Mouse (Mus musculus) heart, embryonic 16.5 days (tissue): Measurements from ENCODE around the gene Pdzph1. TPM values are rescaled to one million over a fixed set of nuclear protein-coding genes. Genes with fewer than 3 reads are reported as not detected.

ENCODE experiments used
- ATAC-seq: fragments of 200-750 bp; cut with Nextera tagmentation; replicated peaks from 2 replicates; pipeline ENCODE4 v1.8.0; 2017; ENCODE audit warnings: moderate number of reproducible peaks; ENCODE audit not compliant: insufficient read depth, low FRiP score; ENCODE audit errors: extremely low read depth
- H3K27ac ChIP-seq: fragments of 300-500 bp; sonication (generic); 2 replicates; pipeline ENCODE4 v1.5.1; 2014; ENCODE audit warnings: mild to moderate bottlenecking, low read length, control low read depth, moderate library complexity
- H3K27me3 ChIP-seq: fragments of 300-500 bp; sonication (generic); 2 replicates; pipeline ENCODE4 v1.6.1; 2014; ENCODE audit warnings: low read length, mixed read lengths; ENCODE audit not compliant: control insufficient read depth, insufficient read depth
- H3K36me3 ChIP-seq: fragments of 300-500 bp; sonication (generic); 2 replicates; pipeline ENCODE4 v1.6.1; 2014; ENCODE audit not compliant: control insufficient read depth, insufficient read depth
- H3K4me1 ChIP-seq: fragments of 300-500 bp; sonication (generic); 2 replicates; pipeline ENCODE4 v1.6.1; 2014; ENCODE audit warnings: low read length, mixed read lengths; ENCODE audit not compliant: control insufficient read depth, insufficient read depth
- H3K4me2 ChIP-seq: fragments of 300-500 bp; sonication (generic); 2 replicates; pipeline ENCODE4 v1.6.1; 2014; ENCODE audit warnings: low read depth, mild to moderate bottlenecking, control low read depth, low read length
- H3K4me3 ChIP-seq: fragments of 300-500 bp; sonication (generic); 2 replicates; pipeline ENCODE4 v1.5.1; 2014; ENCODE audit warnings: mild to moderate bottlenecking, control low read depth, low read length
- H3K9ac ChIP-seq: fragments of 300-500 bp; sonication (generic); 2 replicates; pipeline ENCODE4 v1.6.1; 2014; ENCODE audit warnings: low read length, control low read depth
- H3K9me3 ChIP-seq: fragments of 300-500 bp; sonication (generic); replicated peaks from 2 replicates; pipeline ENCODE4 v1.6.1; 2016; ENCODE audit warnings: low read length; ENCODE audit not compliant: control insufficient read depth
- WGBS: fragments of 180-500 bp; shearing (Covaris S2); extraction: QIAGEN DNeasy Blood & Tissue Kit; methylation state at CpG from one replicate; pipeline ENCODE4 v1.1.7; 2014; 5-methylcytosine and 5-hydroxymethylcytosine counted together
- polyA plus RNA-seq: library from polyadenylated mRNA; unstranded; fragments of >200 nt; fragmentation: Nextera tagmentation; extraction: Ambion mirVana; gene quantifications from 2 replicates; pipeline ENCODE4 v1.2.1, GENCODE M21; 2015

Gene Pdzph1
- polyA plus RNA-seq, 1 experiment from 2014 or later, result not detected

DNA sequence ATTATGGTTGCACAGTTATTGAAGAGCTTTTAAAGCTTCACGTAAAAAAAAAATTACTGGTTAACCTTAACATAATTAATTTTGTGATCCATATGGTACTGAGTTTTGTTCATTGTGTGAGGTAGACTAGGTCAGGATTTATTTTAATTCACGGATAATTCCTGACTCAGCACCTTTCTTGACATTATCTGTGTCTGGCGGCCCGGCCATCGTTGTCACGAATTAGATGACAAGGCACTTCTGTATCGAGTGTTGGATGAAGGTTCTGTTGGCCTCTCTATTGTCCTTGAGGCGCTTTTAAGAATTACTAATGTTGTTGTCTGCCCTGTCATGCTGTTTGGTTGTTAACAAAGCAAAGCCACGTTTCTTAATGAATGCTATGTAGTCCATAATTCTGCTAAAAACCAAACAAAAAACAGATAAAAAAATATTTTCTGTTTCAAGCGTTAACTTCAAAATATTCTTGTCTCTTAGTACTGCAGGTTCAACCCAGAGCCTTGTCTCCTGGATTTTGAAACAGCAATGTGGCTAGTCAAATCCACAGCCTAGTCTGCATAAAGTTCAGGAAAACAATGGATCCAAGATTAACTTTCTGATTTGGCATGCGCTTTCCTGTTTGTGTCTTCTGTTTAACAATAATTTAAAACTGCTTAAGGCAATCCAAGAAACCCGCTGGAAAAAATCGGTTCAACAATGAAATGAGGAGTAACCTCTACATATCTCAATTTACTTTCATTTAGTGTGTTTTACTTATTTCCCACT lies 20.6 kb upstream of the Pdzph1 start:
- Histone ChIP-seq H3K4me3 (no peak overlapping the region), H3K9me3 (no peaks in the 10 kb centered on the region), H3K9ac (no peak overlapping the region), H3K4me1 (no peaks in the 10 kb centered on the region), H3K27ac (no peak overlapping the region), H3K36me3 (no peaks in the 10 kb centered on the region; the same call in 1 of the 2 replicates), H3K4me2 (no peak overlapping the region; the same call in 1 of the 2 replicates), H3K27me3 (no peaks in the 10 kb centered on the region)
- no peak for ATAC-seq
- 75% methylated on average over 13 of the region's 13 CpGs for WGBS

GRCm38 (mm10) chr17:58973237-58973636 lies 17.9 kb downstream of the Pdzph1 start:
- Histone ChIP-seq H3K9ac (no peak overlapping the region), H3K9me3 (no peaks in the 10 kb centered on the region), H3K4me2 (no peak overlapping the region), H3K36me3 (no peaks in the 10 kb centered on the region), H3K27ac (no peak overlapping the region), H3K4me3 (no peak overlapping the region), H3K27me3 (no peaks in the 10 kb centered on the region), H3K4me1 (no peaks in the 10 kb centered on the region)
- no peak for ATAC-seq
- 66% methylated on average over 5 of the region's 5 CpGs for WGBS

DNA sequence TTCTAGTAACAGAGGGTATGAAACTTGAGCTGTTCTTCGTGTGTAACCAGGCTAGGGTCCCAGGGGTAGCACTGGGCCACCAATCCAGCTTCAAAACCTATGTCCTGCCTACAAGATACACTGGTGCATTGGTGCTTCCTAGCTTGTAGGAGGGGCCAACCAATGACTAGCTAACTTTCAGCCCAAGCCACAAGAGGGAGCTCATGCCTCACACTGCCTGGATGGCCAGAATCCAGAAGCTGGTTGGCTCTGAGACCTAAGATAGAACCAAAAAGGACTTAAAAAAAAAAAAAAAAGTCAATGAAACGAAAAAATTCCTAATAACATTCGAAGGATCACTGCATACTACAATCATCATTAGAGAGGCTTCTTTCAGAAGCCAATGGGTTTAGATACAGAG lies 31.3 kb downstream of the Pdzph1 start:
- WGBS, result 35% methylated on average over 3 of the region's 3 CpGs
- no peak overlapping the region for H3K27ac ChIP-seq
- H3K27me3 ChIP-seq, result no peaks in the 10 kb centered on the region
- no peak for ATAC-seq
- no peak overlapping the region for H3K9ac ChIP-seq
- no peaks in the 10 kb centered on the region for H3K36me3 ChIP-seq
- H3K4me3 ChIP-seq, result no peak overlapping the region
- no peaks in the 10 kb centered on the region for H3K4me1 ChIP-seq
- no peak overlapping the region for H3K4me2 ChIP-seq
- H3K9me3 ChIP-seq, result no peaks in the 10 kb centered on the region

GRCm38 (mm10) chr17:58957055-58957454 lies 34.1 kb downstream of the Pdzph1 start:
- no peaks in the 10 kb centered on the region for H3K27me3 ChIP-seq
- H3K4me1 ChIP-seq, result no peaks in the 10 kb centered on the region
- no peaks in the 10 kb centered on the region for H3K9me3 ChIP-seq
- no peak for ATAC-seq
- H3K27ac ChIP-seq, result no peak overlapping the region
- 80% methylated on average over 1 of the region's 1 CpGs for WGBS
- H3K4me3 ChIP-seq, result no peak overlapping the region
- no peak overlapping the region for H3K4me2 ChIP-seq
- no peaks in the 10 kb centered on the region for H3K36me3 ChIP-seq
- no peak overlapping the region for H3K9ac ChIP-seq

DNA sequence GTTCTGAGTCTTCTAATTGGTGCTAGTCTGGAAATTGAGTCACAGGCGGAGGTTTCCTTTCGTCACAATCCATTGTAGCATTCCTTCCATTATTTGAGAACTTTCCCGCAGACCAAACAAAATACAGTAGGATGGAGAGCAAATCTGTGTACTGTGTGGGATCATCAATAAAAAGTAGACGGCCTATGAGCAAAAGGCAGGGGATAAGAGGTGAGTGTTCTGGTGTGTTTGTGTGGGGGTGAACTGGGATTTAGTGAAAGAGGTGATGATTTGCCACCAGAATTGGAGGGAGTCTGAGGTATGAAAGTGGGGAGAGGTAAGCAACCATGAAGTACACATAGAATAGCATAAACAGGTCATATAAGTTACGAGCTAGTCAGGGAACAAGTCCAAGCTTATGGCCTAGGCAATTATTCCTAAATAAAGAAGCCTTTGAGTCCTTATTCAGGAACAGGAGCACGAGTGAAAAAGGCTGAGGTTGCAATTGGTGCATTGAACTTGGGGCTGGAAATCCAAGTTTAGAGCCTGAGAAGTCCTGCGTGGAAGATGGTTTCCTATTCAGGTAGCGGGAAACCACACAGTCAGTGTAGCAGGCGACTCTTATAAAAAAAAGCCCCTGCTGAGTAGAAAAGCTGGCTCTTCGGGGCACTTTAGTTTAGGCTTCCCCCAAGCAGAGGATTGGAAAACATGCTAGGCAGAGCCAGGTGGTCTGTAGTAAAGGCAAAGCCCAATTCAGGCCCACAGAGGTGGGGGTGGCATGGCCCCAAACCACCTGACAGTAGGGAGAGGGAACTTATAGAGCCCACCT lies 48.0 kb downstream of the Pdzph1 start:
- no peak overlapping the region for H3K4me2 ChIP-seq
- H3K9me3 ChIP-seq, result no peaks in the 10 kb centered on the region
- H3K27ac ChIP-seq, result no peak overlapping the region
- no peak for ATAC-seq
- no peak overlapping the region for H3K4me3 ChIP-seq
- no peaks in the 10 kb centered on the region for H3K27me3 ChIP-seq
- WGBS, result 78% methylated on average over 10 of the region's 10 CpGs
- no peaks in the 10 kb centered on the region for H3K4me1 ChIP-seq
- no peak overlapping the region for H3K9ac ChIP-seq
- H3K36me3 ChIP-seq, result no peaks in the 10 kb centered on the region

- WGBS, result 70% methylated on average over 1 of the region's 1 CpGs
- H3K4me2 ChIP-seq, result no peak overlapping the region
- H3K27me3 ChIP-seq, result no peaks in the 10 kb centered on the region
- no peak overlapping the region for H3K27ac ChIP-seq
- no peak overlapping the region for H3K4me3 ChIP-seq
- no peak for ATAC-seq
- H3K36me3 ChIP-seq, result no peaks in the 10 kb centered on the region
- no peak overlapping the region for H3K9ac ChIP-seq
- no peaks in the 10 kb centered on the region for H3K9me3 ChIP-seq
- H3K4me1 ChIP-seq, result no peaks in the 10 kb centered on the region
Measured at GRCm38 (mm10) chr17:58938598-58938997, 52.6 kb downstream of the Pdzph1 start.

- Histone ChIP-seq H3K4me3 (no peak overlapping the region), H3K9me3 (no peaks in the 10 kb centered on the region), H3K4me2 (no peak overlapping the region), H3K9ac (no peak overlapping the region), H3K4me1 (no peaks in the 10 kb centered on the region), H3K27me3 (no peaks in the 10 kb centered on the region), H3K27ac (no peak overlapping the region), H3K36me3 (no peaks in the 10 kb centered on the region)
- no peak for ATAC-seq
- WGBS, result 56% methylated on average over 4 of the region's 4 CpGs
Measured at GRCm38 (mm10) chr17:58937533-58937932, 53.6 kb downstream of the Pdzph1 start.

- Histone ChIP-seq H3K9ac (no peak overlapping the region), H3K9me3 (no peaks in the 10 kb centered on the region), H3K27ac (no peak overlapping the region), H3K4me2 (no peak overlapping the region), H3K36me3 (no peaks in the 10 kb centered on the region), H3K27me3 (no peaks in the 10 kb centered on the region), H3K4me1 (no peaks in the 10 kb centered on the region), H3K4me3 (no peak overlapping the region)
- 38% methylated on average over 1 of the region's 1 CpGs for WGBS
- no peak for ATAC-seq
Measured at GRCm38 (mm10) chr17:58932983-58933280, 58.2 kb downstream of the Pdzph1 start.

DNA sequence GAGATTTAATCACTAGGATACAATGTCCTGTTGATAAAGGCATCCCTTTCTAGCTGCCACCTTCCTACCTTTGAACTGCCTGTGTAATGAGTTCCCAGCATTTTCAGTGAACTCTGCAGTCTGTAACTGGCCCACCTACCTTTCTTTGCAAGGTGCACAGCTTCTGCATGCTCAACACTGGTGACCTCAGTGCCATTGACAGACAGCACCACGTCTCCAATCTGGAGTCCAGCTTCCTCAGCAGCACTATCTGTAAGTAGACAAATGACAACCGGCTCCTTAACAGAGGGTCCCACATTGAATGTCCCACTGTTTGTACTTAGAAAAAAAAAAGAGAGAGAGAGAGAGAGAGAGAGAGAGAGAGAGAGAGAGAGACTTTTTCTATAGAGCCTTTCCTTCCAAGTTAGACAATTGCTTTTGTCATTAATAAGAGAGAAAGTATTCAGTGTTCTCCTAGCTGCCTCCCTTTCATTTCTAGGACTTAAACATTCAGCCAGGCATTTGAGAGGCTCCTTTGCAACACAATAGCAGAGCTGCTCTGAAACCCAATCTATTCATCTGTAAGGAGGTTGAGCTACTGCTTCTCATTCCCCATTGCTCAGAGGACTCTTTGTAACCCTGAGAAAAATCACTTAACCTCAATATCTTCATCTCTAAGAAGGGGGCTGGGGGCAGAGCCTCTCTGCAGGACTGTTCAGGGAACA lies 58.7 kb downstream of the Pdzph1 start:
- ATAC-seq, result no peak
- Histone ChIP-seq H3K9ac (no peak overlapping the region), H3K36me3 (no peaks in the 10 kb centered on the region), H3K4me3 (no peak overlapping the region), H3K27me3 (no peaks in the 10 kb centered on the region), H3K4me1 (no peaks in the 10 kb centered on the region), H3K27ac (no peak overlapping the region), H3K4me2 (no peak overlapping the region), H3K9me3 (no peaks in the 10 kb centered on the region)
- WGBS, result 23% methylated on average over 2 of the region's 2 CpGs
